Mouse (Mus musculus): ENCODE measurements around the gene Ntng1.

Gene Ntng1

DNA sequence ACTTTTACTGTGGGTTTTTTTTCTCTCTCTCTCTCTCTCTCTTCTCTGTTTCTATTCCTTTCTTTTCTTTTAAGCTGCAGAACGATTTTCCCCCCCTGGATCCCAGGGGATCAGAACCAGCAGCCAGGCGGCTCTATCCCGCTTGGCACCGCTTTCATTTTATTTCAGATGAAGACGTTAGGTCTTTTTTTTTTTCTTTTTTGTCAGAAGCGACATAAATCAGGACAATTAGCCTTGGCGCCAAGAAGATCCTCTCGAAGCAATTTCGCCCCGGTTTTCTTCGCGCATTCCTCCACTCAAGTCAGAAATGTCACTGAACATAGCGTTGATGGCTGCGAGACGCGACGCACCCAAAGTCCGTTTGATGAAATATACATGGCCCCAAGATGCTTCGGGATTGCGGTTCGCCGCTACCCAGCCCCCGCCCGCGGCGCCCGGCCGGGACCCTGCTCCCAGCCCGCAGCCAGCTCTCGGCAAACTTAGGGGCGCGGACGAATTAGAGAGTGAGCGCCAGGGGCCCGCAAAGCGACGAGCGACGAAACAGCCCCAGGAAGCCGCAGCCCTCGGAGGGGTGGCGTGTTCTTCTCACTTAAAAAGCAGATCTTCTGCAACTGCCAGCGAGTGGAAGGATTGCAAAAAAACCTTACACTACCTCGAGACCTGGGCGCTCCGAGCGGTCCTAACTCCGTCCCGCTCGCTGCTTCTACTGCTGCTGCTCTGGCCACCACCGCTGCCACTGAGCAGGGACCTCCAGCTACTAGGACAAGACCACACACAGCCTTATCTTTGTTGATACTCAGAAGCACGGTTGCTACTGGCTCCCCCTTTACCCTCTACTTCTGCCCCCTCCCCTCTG is at the start of gene Ntng1:
Ntng1 (minus strand) TSS at position 806 of the 856 bp plus-strand sequence.
- DNase-seq (ENCODE audit: low spot score in 2 of 2), result peak; percentile 44 to 49

DNA sequence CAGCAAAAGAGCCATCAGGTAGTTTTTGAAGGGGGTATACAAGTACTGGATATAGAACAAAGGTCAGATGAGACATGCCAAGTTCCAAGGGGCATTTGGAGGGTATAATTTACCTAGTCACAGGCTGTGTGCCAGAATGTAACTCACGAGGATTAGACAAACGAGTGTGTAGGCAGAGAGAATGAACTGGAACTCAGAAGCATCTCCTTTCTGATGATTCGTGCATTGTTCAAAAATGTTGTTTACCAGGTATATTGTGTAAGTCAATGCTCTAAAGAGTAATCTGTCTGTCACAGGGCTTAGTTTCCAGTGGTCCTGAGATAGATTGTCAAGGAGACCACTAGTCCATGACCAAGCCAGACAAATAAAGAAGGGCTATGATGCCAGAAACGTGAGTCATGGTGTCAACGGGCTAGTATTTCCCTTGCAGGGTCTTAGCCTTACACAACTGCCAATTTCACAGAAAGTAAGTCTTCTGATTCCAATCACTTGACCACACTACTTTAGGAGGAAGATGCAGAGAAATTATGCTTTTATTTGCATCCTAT is 43.7 kb upstream of the Ntng1 start:
- DNase-seq (ENCODE audit: low spot score in 2 of 2), result no peak

DNA sequence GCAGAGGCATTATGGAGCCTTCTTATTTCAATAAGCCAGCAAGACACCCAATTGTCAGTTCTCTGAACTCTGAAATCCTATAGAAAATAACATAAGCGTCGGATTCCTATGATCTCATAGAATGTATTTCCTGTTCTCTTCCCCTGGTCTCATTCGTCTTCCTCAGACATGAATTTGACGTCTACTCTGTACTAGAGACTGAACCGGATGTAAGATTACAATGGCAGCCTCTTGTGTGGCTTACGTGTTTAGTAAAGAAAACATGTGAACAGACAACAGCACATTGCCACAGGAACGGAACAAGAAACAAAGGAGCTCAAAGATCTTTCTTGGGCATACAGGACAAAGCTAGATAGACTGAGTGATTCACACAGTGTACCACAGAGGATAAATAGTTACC is 5.3 kb upstream of the Ntng1 start:
- no peak for DNase-seq (ENCODE audit: low spot score in 2 of 2)

DNA sequence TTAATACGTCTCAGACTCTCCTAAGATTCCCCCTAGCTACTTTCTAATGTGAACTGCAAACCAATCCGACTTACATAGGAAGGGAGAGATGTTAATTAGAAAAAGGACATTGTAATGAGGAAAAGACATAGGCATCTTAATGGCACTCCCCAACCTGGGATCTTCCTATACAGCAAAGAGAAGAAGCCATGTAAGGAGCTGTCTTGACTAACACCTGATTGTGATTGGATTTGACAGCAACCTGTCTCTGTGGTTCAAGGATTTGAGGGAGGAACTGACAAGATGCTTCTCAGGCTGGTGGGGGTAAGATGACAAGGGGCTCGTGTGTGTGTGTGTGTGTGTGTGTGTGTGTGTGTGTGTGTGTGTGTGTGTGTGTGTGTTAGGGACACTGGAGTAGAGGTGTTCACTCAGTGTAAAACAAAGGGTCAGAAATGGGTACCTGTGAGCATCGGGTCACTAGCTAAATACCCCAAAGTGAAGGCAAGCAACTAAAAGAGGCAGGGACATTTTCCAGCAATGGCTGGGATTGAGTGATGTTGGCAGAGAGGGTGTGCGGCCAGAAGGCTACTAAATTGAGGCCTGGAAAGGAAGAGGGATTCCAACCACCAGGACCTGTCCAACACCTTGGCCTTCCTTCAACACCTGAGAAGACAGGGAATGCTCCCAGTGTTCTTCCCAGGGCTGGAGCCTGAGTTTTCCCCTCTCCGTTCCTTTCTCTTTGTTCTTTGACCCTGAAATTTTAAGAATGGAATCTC is 667 bp upstream of the Ntng1 start:
- DNase-seq (ENCODE audit: low spot score in 2 of 2), result no peak

DNA sequence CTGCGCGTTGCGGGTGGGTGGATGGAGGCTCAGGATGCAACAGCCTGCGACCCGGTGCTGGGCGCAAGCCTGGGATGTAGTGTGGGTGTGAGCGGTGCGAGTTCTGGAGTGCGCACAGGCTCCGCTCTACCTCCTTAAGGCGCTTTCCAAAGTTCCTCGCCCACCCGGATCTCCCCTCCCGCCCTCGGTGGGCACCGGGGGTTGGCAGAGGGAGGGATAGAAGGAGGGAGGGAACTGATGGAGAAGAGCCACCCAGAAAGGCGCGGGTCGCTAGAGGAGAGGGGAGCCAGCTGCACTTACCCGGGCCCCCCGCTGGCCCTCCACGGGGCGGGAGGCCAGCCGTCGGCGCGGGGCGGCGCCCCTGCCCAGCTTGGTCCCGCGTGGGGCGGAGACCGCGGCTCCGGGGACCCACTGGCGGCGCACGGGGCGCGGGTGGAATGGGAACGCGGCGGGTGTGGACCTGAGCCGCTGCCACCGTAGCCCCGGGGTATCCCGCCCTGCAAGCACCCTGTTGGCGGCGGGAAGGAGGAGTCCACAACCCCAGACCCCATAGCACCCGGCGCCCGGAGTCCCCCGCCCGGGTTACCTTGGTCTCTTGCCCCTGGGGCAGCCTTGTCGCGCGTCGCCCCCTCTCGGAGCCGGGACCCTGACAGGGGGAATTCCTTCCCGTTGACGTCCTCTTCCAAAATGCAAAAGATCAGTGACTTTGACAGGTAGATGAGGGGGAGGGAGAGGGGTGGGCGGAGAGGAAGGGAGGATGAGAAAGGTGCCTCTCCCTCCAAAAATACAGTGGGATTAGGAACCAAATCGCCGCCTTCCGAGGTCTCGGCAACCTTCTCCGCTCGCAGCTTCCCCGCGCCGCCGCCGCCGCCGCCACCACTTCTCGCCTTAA is 1.3 kb downstream of the Ntng1 start:
- DNase-seq (ENCODE audit: low spot score in 2 of 2), result peak; percentile 36 to 41

DNA sequence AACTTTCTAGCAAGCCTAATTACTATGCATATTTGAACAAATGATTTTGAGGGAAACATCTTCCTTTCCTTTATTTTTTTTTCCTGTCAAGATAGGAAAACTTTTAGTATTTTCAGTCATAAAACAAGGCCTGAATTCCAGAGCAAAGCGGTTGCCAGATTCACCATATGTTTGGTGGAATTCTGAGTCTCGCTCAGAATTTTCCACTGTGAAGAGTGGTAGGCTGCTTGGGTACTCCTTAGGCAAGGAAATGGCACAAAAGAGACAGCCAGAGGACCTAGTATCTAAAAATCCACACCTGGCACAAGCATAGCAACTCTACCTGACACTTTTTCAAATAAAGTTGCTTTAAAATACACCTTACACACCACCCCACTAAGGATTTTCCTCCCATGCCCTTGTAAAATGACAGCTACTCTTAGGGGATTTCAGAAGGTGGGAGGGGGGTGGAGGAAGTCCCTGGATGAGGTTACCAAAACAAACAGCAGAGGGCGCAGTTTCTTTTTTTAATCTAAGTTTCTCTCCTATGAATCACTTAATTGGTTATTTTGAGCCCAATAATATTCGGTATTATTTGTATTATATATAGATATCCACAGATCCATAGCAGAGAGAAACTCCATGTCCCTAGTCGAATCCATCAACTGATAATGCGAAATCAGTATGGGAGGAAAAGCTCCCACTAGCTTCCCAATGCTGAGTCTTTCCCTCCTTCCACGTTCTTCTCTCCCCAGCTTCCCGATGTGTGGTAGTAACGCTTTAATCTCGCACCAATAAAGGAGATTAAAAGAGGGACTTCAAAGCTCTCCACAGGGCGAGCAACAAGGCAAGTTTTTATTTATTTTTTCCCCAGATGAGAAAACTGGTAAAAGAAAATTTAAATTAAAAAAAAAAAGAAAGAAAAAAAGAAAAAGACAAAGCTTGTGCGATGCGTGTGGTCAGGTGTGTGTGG is 2.2 kb downstream of the Ntng1 start:
- peak; percentile 65 to 67 for DNase-seq (ENCODE audit: low spot score in 2 of 2)

DNA sequence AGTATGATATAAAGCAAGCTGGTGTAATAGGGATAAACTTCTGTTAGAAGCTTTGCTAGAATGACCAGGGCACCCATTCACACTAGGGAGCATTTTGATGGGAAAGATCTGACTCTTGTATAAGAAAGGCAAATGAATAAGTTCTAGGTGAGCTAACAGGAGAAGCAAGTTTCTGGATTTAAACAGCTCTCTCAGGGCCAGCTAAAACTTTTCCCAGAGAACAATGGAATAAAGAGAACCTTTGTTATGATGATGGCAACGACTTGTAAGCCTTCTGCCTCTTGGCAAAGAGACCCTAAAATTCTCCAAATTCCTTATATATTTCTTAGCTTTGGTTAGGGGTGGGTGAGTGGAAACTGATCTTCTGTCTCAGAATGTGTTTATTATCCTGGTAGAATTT is 7.7 kb downstream of the Ntng1 start:
- no peak for DNase-seq (ENCODE audit: low spot score in 2 of 2)

DNA sequence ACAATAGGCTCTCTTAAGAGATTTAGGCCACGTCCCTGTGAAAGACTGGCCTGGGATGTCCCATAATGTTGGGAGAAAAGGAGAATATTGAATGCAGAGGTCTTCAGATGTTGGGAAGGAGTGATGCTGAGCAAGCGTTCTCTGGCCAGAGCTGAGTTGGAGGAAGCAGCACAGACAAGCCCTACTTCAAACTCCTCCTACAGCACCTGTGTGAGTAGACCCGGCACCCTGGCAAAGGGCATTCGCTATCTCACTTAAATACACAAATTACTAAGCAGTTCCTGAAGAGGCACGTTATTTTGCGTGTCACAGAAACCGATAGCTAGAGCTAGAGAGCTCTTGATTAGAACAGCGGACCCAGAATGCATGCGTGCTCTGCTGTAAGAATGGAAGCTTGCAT is 10.7 kb downstream of the Ntng1 start:
- no peak for DNase-seq (ENCODE audit: low spot score in 2 of 2)

DNA sequence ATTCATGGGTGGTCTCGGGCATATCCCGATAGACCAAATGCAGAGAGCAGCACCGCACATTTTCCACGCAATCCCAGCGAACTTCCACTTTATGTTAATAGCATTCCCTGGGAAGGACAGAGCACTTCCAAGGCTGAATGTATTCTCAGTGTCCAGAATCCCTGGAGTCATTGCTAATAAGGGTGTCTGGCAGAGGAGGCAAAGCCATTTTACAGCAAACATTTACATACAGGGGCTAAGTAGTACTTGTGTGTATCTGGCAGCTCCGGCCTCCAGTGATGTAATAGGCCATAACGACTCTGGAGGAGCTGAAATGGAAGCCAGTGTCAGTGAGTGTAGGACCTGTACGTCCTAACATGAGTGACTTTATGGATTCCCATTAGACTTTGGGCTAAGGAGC is 11.5 kb downstream of the Ntng1 start:
- no peak for DNase-seq (ENCODE audit: low spot score in 2 of 2)

DNA sequence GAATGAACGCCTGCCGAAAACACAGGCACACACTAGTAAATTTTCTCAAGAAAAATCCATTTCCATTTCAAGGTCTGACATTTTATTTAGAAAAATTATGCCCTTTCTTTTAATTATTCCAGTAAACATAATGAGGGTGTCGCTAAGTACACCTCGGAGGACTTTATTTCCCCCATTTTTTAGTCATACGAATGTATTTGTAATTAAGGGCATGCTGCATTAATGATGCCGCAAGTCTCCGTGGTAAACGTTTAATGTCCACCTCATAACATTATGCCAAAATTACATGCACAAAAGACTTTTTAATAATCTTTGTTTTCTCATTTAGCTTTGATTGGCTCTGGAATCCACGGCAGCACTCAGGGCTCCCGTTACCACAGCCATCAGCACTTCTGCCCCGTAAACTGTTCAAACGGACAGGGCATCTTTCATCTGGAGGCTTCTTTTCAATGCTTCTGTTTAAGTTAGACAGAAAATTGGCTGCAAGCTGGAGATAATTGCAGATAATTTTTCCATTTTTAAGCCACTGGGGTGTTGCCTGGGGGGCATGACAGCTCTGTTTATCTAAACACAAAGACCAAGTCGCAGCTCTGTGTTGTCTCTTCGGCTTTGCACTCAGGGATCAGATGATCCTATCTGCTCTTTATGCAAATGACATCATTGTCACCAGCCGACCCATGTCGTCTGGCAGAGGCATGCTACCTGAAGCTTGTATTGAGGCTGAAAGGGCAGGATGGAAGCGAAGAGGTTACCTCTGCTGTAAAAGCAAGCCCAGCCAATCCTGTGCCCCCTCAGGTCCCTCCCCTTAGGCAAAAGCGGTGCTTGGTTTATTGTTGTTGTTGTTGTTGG is 12.5 kb downstream of the Ntng1 start:
- DNase-seq (ENCODE audit: low spot score in 2 of 2), result no peak

DNA sequence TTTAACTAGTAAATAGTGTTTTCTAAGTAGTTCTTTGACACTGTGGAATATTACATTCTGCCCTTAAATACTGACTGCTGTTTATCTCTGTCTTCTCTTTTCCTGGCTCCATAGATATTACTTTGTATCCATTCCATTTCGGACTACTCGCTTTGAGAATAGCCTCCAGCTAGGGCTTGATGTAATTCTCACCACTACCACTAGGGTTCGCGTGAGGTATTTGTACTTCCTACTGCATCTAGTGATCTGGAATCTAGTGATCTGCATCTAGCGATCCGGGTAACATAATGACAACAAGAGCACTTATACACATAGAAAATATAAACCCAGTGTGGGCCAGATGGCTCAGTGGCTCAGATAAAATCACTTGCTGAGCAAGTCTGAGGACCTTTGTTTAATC is 14.2 kb downstream of the Ntng1 start:
- DNase-seq (ENCODE audit: low spot score in 2 of 2), result no peak

DNA sequence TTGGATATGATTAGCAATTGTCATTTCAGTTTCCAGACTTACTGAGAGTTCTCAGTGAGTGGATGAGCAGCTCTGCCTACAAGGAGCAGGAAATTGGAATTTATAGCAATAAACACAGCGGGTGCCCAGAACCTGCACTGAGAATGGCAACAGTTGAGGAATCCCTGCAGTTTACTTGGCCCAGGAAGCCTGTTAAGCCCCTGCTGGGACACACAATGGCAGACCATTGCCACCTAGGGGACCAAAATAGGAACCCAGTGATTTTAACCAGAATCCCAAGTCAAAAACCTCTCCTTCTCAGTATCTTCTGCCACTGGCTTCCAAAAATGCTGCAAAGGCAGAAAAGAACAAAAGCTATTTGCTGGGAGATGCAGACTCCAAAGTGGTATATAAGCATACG is 37.8 kb downstream of the Ntng1 start:
- DNase-seq (ENCODE audit: low spot score in 2 of 2), result no peak

DNA sequence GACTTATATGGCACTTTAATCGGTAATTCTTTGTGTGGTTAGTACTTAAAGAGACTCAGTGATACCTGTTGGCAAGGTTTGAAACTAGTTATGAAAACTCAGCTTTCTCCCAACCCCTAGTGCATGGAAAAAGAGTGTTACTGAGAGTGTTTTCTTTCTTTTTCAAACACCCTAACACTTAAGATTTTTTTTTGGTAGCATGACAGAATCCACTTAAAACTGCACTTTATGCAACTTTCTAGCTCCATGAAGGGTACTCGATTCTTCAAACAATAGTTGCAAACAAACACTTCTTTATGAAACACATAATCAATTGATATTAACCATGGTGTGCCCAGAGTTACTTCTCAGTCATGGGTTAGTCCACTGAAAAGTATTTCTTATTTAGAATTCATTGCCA is 49.4 kb downstream of the Ntng1 start:
- no peak for DNase-seq (ENCODE audit: low spot score in 2 of 2)

DNA sequence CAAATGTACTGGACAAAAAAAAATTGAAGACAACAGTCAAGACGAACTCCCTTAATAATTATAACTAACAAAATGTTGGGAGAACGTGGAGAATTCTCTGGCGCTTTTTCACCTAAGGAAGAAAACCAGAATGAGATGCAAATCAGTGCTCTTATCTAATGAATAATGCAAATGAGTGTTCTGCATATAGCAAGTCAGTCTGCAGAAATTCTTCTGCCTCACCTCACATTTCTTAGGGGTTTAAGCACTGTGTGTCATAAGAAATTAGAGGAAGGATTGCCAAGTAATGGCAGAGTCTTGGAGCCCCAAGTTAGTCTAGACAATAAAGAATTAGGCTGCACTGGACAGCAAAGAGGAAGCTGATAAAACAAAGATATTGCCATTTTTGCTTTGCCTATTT is 49.8 kb downstream of the Ntng1 start:
- no peak for DNase-seq (ENCODE audit: low spot score in 2 of 2)

DNA sequence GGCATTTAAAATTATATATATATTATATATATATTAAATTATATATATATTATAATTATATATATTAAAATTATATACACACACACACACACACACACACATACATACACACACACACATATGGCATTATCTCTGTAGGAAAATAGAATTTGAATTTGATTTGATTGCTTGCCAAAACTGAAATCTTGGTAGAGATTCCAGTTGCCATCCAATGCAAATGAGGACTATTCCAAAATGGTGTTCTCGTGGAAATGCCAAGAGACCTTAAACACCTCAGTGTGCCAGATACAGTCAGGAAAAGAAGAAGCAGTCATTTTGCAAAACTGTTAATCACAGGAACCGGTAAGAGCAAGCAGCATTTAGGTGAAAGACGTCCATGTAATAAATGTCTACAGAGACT is 51.3 kb downstream of the Ntng1 start:
- DNase-seq (ENCODE audit: low spot score in 2 of 2), result no peak

DNA sequence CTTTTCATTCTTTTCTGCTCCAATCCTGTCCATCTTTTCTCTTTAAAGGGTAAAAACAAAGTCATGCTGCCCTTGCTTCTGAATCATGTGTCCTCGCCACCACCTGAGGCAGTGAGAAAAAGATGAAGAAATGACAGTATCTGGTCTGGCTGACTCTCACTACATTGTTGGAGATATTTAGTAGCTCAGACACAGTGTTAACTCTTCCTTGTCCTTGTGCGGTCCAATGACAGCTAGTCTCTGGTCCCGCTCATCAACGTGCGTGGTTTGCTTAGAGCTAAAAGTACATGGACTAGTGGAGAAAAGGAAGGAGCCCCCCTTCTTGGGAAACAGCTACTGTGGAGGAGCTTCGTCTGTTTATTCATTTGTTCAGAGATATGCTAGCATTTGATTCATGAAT is 56.6 kb downstream of the Ntng1 start:
- DNase-seq (ENCODE audit: low spot score in 2 of 2), result no peak

DNA sequence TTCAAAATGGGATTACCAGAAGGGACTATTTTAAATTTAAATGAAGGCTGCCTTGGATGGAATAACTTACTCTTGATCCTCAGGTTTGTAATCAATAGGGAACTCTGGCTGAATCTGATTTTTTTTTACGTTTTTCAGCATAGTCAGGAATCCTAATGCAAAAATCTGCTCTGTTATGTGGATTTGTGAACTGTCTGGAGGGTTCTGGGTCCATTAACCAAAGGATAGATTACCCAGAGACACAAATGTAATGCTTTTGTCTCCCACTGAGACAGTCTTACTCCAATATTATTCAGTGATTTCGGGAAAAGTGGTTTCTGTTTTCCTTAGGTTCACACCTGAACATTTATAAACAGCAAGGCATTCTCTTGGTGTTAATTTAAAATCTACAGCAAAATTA is 58.5 kb downstream of the Ntng1 start:
- no peak for DNase-seq (ENCODE audit: low spot score in 2 of 2)

DNA sequence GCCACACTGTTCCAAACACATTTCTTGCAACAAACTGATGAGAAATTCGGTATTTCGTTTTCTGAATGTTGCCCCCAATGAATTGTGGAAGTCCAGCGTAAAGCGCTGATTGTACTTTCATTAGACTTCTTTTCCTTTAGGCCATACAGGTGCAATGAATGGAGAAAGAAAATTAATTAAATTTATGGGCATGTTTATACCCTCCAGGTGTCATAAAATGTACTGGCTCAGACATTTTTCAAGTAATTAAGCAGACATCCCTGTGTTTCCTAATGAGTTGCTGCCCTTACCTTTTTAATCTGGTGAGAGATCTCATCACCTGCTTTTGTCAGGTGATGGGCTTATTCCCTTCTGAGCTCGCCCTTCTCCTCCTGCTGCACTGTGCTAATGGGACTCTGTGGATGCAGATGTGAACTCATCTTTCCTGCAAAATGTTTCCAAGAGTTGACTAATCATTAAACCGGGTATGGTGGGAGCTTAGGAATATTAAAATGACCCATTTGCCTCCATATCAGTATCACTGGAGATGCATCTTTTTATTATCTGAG is 79.0 kb downstream of the Ntng1 start:
- no peak for DNase-seq (ENCODE audit: low spot score in 2 of 2)

DNA sequence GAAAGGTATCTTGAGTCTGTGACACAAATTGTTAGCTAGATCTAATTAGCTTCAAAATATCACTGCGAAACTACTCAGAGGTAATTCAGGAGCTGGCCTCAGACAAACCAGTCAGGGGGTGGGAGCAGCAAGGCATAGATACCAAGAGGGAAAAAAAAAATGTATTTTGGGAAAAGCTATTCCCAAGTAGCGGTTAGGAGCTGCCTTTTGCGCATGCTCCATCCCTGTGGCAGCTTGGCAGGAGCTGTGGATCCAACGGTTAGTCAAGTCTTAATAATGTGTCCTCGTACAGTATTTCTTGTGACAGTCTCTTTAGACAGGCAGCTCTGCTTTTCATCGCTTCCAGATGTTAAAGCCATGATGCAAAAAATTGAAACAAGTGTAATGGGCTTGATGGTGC is 87.9 kb downstream of the Ntng1 start:
- peak; percentile 40 to 55 for DNase-seq (ENCODE audit: low spot score in 2 of 2)

DNA sequence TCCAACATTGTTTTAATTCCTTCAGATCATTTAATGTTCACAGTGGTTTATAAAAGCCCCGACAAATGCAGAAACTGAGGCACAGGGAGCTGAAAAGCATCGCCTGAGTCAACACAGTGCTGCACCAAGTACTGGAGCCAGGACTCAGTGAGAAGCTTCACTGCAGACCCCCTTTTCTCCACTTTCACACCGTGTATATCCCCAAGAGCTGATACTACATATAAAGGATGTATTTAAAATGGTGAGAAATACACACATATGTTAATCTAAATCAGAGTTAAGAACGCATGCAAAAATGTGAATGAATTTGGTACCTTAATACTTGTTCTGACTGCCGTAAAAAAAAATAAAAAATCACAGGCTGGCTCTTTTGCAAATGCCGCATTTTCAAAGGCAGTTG is 88.4 kb downstream of the Ntng1 start:
- no peak for DNase-seq (ENCODE audit: low spot score in 2 of 2)

All from right cerebral cortex, adult 2 months (tissue).